Mouse (Mus musculus) urinary bladder, postnatal 10 days (tissue): ENCODE results near the gene Pabpc4.

ENCODE experiments used
- DNase-seq: peaks from one replicate; pipeline ENCODE4 v3.0.0; 2022; ENCODE audit warnings: low spot score

The Pabpc4 gene

GRCm38 (mm10) chr4:123261721-123262401 lies at the start of gene Pabpc4:
TSS of gene Pabpc4 (plus strand) at chr4:123262351.
- DNase-seq, result no peak

- no peak for DNase-seq
These were observed 48.2 kb upstream of the Pabpc4 start for GRCm38 (mm10) chr4:123213975-123214374.

- DNase-seq, result no peak
These were observed 46.8 kb upstream of the Pabpc4 start for GRCm38 (mm10) chr4:123215367-123215766.

GRCm38 (mm10) chr4:123216782-123217181 lies 45.4 kb upstream of the Pabpc4 start:
- no peak for DNase-seq

- no peak for DNase-seq
These were observed 42.3 kb upstream of the Pabpc4 start for GRCm38 (mm10) chr4:123219720-123220357.

- no peak for DNase-seq
These were observed 41.5 kb upstream of the Pabpc4 start for GRCm38 (mm10) chr4:123220637-123221036.

- DNase-seq, result no peak
These were observed 38.8 kb upstream of the Pabpc4 start for GRCm38 (mm10) chr4:123223309-123223708.

- DNase-seq, result no peak
These were observed 36.3 kb upstream of the Pabpc4 start for GRCm38 (mm10) chr4:123225718-123226403.

GRCm38 (mm10) chr4:123227707-123228106 lies 34.4 kb upstream of the Pabpc4 start:
- no peak for DNase-seq

- DNase-seq, result no peak
These were observed 33.9 kb upstream of the Pabpc4 start for GRCm38 (mm10) chr4:123228270-123228669.

GRCm38 (mm10) chr4:123229166-123229565 lies 33.0 kb upstream of the Pabpc4 start:
- no peak for DNase-seq

GRCm38 (mm10) chr4:123232841-123233240 lies 29.3 kb upstream of the Pabpc4 start:
- no peak for DNase-seq

GRCm38 (mm10) chr4:123233492-123234084 lies 28.6 kb upstream of the Pabpc4 start, which contains the start of gene Heyl:
TSS of gene Heyl (plus strand) at chr4:123233556.
- DNase-seq, result no peak

GRCm38 (mm10) chr4:123235835-123236430 lies 26.2 kb upstream of the Pabpc4 start:
- no peak for DNase-seq

GRCm38 (mm10) chr4:123236431-123237031 lies 25.6 kb upstream of the Pabpc4 start:
- no peak for DNase-seq

- DNase-seq, result no peak
These were observed 24.5 kb upstream of the Pabpc4 start for GRCm38 (mm10) chr4:123237386-123238266.

- DNase-seq, result no peak
These were observed 22.6 kb upstream of the Pabpc4 start for GRCm38 (mm10) chr4:123239361-123240203.

GRCm38 (mm10) chr4:123246221-123246620 lies 15.9 kb upstream of the Pabpc4 start:
- DNase-seq, result no peak

- no peak for DNase-seq
These were observed 15.5 kb upstream of the Pabpc4 start for GRCm38 (mm10) chr4:123246651-123247050.
